Mouse (Mus musculus) ES-E14 (cell line): ENCODE results near the gene Rasa3. TPM values are rescaled to one million over a fixed set of nuclear protein-coding genes. Genes with fewer than 3 reads are reported as not detected.

Experiments
- DNase-seq: peaks from one replicate; pipeline ENCODE4 v3.0.0-alpha.2; 2013; ENCODE audit warnings: low read depth, low spot score
- H3K27ac ChIP-seq: 2 replicates; pipeline ENCODE4 v1.5.1; 2012; ENCODE audit warnings: low read depth, mild to moderate bottlenecking, low read length, moderate library complexity, mixed read lengths; ENCODE audit not compliant: poor library complexity, insufficient read depth, severe bottlenecking
- H3K36me3 ChIP-seq: 2 replicates; pipeline ENCODE4 v1.6.1; 2012; ENCODE audit warnings: mild to moderate bottlenecking, low read length, moderate library complexity, mixed read lengths; ENCODE audit not compliant: control insufficient read depth, poor library complexity, insufficient read depth, severe bottlenecking
- H3K4me1 ChIP-seq, 2 experiments: fragments of 150-350 bp in 1 of 2; sonication (generic) in 1 of 2; 2 replicates each; pipeline ENCODE4 v1.6.1; 2012; ENCODE audit warnings: low read length in 2 of 2, mild to moderate bottlenecking in 1 of 2, mixed read lengths in 1 of 2; ENCODE audit not compliant: control insufficient read depth in 2 of 2, insufficient read depth in 2 of 2, poor library complexity in 1 of 2
- H3K4me3 ChIP-seq, 2 experiments: fragments of 150-350 bp in 1 of 2; sonication (generic) in 1 of 2; 2 replicates each; pipeline ENCODE4 v1.5.1; 2012; ENCODE audit warnings: low read length in 2 of 2, low read depth in 1 of 2, mild to moderate bottlenecking in 1 of 2, mixed read lengths in 1 of 2; ENCODE audit not compliant: insufficient read depth in 1 of 2, poor library complexity in 1 of 2, severe bottlenecking in 1 of 2
- H3K9ac ChIP-seq: 2 replicates; pipeline ENCODE4 v1.6.1; 2012; ENCODE audit warnings: low read depth, mild to moderate bottlenecking, low read length, mixed read lengths; ENCODE audit not compliant: poor library complexity, insufficient read depth, severe bottlenecking
- H3K9me3 ChIP-seq: fragments of 150-350 bp; sonication (generic); 2 replicates; pipeline ENCODE4 v1.6.1; 2012; ENCODE audit warnings: low read depth, mild to moderate bottlenecking, low read length; ENCODE audit not compliant: control insufficient read depth, insufficient read depth
- CHD2 ChIP-seq: IDR thresholded peaks from 2 replicates; pipeline ENCODE4 v1.6.1; 2014; ENCODE audit warnings: mild to moderate bottlenecking, low read depth, low read length, inconsistent platforms
- HCFC1 ChIP-seq: IDR thresholded peaks from 2 replicates; pipeline ENCODE4 v1.6.1; 2012; ENCODE audit warnings: low read length, inconsistent platforms, borderline replicate concordance; ENCODE audit not compliant: insufficient read depth
- MAFK ChIP-seq: IDR thresholded peaks from 2 replicates; pipeline ENCODE4 v1.6.1; 2014; ENCODE audit warnings: mild to moderate bottlenecking, low read depth, low read length, inconsistent platforms; ENCODE audit not compliant: insufficient read depth
- ZC3H11A ChIP-seq: IDR thresholded peaks from 2 replicates; pipeline ENCODE4 v1.6.1; 2012; ENCODE audit warnings: low read depth, mild to moderate bottlenecking, inconsistent platforms, low read length, borderline replicate concordance
- ZNF384 ChIP-seq: IDR thresholded peaks from 2 replicates; pipeline ENCODE4 v1.6.1; 2012; ENCODE audit warnings: low read depth, low read length, inconsistent platforms
- in situ Hi-C, 2 experiments: fragments of 600-800 bp; cut with MboI; formaldehyde crosslinking; loops; one replicate each; pipeline ENCODE4 v1.15.1; 2025; ENCODE audit warnings: low sequenced_read_pairs in 2 of 2, inconsistent platforms in 1 of 2; ENCODE audit not compliant: unreplicated experiment in 2 of 2
- total RNA-seq: library from RNA; depleted of rRNA; stranded (reverse); fragments of 300-350 nt; gene quantifications from 2 replicates; pipeline ENCODE4 v1.2.3, GENCODE M21; 2012

Rasa3 gene
- total RNA-seq, 1 experiment, result 14.4 TPM

DNA sequence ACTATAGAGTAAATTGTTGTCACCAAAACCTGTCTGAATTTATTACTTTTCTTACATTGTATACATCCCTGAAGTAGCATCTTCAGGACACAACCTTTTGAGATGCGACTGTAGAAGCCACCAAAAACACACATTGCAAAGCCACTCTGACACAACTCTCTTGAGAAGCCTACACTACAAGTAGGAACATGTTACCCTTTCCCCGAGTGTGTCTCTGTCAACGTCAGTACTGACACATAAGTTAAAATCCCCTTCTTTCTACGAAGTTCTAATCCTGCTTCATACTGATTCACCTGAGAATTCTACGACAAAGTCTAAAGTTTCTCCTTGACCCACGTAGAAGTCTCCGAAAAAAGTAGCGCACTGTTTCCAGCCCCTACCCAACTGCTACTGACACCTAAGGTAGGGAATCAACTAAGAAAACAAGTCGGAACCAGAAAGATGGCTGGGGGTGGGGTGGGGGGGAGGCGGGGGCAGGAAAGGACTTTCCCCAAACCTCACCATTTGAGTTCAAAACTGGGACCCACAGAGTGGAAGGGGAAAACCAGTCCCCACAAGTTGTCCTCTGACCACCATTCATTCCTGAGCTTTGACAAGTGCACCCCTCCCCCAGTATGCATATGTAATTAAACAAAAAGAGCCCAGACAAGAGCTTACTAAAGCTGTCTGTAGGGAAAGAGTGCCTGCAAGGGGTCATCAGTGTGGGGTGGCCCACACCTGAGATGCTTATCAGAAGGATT lies 47.9 kb downstream of the Rasa3 start:
- H3K36me3 ChIP-seq, result no peaks in the 10 kb centered on the region
- no peak for DNase-seq
- H3K27ac ChIP-seq, result no peak overlapping the region
- H3K4me3 ChIP-seq, result no peak overlapping the region
- peaks cover 0 to 7% of the 10 kb centered on the region in 2 experiments; a peak in 2 of 4 replicates for H3K4me1 ChIP-seq
- H3K9ac ChIP-seq, result no peak overlapping the region
- in situ Hi-C loops, result no loop called here
- TF ChIP-seq HCFC1 (no peak), ZNF384 (no peak), ZC3H11A (no peak), CHD2 (no peak), MAFK (no peak)
- H3K9me3 ChIP-seq, result no peaks in the 10 kb centered on the region

DNA sequence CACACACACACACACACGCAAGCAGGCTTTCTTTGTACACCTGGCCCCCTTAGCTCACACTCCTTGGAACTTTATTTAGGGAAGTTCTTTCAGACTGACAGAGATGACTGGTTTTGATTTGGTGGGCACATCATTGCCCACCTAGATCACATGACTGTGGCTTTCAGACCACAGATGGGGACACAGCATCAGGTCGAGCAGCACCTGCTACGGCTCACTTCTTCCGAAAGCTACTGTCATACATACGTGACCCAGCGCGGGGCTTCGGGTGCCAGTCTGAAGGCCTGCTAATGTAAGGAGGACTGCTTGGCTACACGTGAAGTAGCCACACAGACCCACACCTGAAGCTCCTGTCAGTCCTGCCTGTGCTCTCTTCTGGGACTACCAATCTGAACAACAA lies 49.3 kb downstream of the Rasa3 start:
- H3K9me3 ChIP-seq, result no peaks in the 10 kb centered on the region
- H3K36me3 ChIP-seq, result no peaks in the 10 kb centered on the region
- no peak overlapping the region for H3K27ac ChIP-seq
- no peak overlapping the region for H3K4me3 ChIP-seq
- H3K9ac ChIP-seq, result no peak overlapping the region
- no peak for DNase-seq
- H3K4me1 ChIP-seq, result peaks cover 0 to 7% of the 10 kb centered on the region in 2 experiments; a peak in 2 of 4 replicates
- TF ChIP-seq HCFC1, result no peak
- TF ChIP-seq MAFK, result no peak
- TF ChIP-seq CHD2, result no peak
- TF ChIP-seq ZNF384, result no peak
- no peak for TF ChIP-seq ZC3H11A
- in situ Hi-C loops, result no loop called here

DNA sequence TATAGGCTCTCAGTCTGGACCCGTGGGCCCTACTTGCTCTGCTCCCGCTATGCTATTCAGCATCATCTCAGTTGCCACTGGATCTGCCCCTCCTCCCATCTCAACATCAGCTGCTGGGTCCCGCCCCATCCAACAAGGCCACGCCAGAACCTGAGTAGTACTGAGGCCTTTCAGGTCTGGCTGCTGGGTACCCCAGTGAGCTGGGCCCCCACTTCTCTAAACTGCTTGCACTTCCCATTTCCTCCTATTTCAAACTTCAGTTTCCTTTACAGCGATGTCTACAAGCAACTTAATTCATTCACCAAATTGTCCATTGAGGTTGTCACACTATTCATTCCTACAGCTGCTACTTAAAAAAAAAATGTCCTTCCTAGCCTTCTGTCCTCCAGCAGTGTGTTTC lies 49.8 kb downstream of the Rasa3 start:
- H3K4me1 ChIP-seq, result peaks cover 0 to 7% of the 10 kb centered on the region in 2 experiments; a peak in 2 of 4 replicates
- H3K4me3 ChIP-seq, result no peak overlapping the region
- no peaks in the 10 kb centered on the region for H3K9me3 ChIP-seq
- no peak overlapping the region for H3K27ac ChIP-seq
- in situ Hi-C loops, result no loop called here
- H3K9ac ChIP-seq, result no peak overlapping the region
- H3K36me3 ChIP-seq, result no peaks in the 10 kb centered on the region
- DNase-seq, result no peak
- TF ChIP-seq CHD2 (no peak), ZC3H11A (no peak), HCFC1 (no peak), MAFK (no peak), ZNF384 (no peak)

DNA sequence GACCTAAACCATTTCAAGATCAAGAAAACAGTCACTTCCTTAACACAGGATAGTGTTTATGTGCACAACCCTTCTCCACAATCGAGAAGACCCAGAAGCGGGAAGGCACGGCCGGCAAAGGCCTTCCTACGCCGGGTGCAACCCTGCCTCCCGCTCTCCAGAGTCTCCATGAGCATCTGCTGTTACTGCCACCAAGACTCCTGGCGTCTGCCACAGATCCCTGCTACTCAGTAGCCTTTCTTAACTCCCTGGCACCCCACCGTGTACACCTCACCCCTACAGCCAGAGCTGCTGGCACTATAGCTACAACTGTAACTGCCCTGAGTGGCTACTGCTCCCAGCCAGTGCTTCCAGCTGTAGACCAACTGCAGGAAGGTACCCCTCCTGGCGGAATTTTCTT lies 51.3 kb downstream of the Rasa3 start:
- in situ Hi-C loops, result no loop called here
- Histone ChIP-seq H3K27ac (no peak overlapping the region), H3K36me3 (no peaks in the 10 kb centered on the region), H3K9me3 (no peaks in the 10 kb centered on the region), H3K4me3 (no peak overlapping the region), H3K9ac (no peak overlapping the region), H3K4me1 (peaks cover 0 to 7% of the 10 kb centered on the region in 2 experiments; a peak in 2 of 4 replicates)
- no peak for TF ChIP-seq HCFC1
- no peak for TF ChIP-seq ZNF384
- TF ChIP-seq CHD2, result no peak
- no peak for TF ChIP-seq MAFK
- TF ChIP-seq ZC3H11A, result no peak
- DNase-seq, result no peak
